Mouse (Mus musculus) forebrain, embryonic 12.5 days (tissue): Measurements from ENCODE around the gene Clec10a. TPM values are rescaled to one million over a fixed set of nuclear protein-coding genes. Genes with fewer than 3 reads are reported as not detected.

Experiments
- polyA plus RNA-seq: library from polyadenylated mRNA; unstranded; fragments of >200 nt; fragmentation: Nextera tagmentation; extraction: Ambion mirVana; gene quantifications from 2 replicates; pipeline ENCODE4 v1.2.1, GENCODE M21; 2016

Clec10a gene
- polyA plus RNA-seq, 1 experiment from 2014 or later, result 0.33 TPM

Other genes with a start within 250 kb of the Clec10a start
- 95.8 and 99.1 TPM in 2 replicates for gene Gps2, start 242.3 kb upstream of the Clec10a start, polyA plus RNA-seq
- gene Eif5a, start 234.2 kb upstream of the Clec10a start, polyA plus RNA-seq, result 1,678 TPM in 2 replicates
- gene Ybx2, start 220.4 kb upstream of the Clec10a start, polyA plus RNA-seq, result 7.4 and 8.9 TPM in 2 replicates
- 13.3 and 15.3 TPM in 2 replicates for gene Slc2a4, start 208.0 kb upstream of the Clec10a start, polyA plus RNA-seq
- 5.7 and 7.0 TPM in 2 replicates for gene Cldn7, start 191.4 kb upstream of the Clec10a start, polyA plus RNA-seq
- 19.9 and 20.7 TPM in 2 replicates for gene Ctdnep1, start 175.0 kb upstream of the Clec10a start, polyA plus RNA-seq
- 129 and 141 TPM in 2 replicates for gene Elp5, start 173.7 kb upstream of the Clec10a start, polyA plus RNA-seq
- gene Gabarap, start 165.1 kb upstream of the Clec10a start, polyA plus RNA-seq, result 527 and 539 TPM in 2 replicates
- 91.3 and 99.1 TPM in 2 replicates for gene Phf23, start 160.4 kb upstream of the Clec10a start, polyA plus RNA-seq
- gene Dvl2, start 155.6 kb upstream of the Clec10a start, polyA plus RNA-seq, result 45.2 and 46.6 TPM in 2 replicates
- 43.5 and 48.4 TPM in 2 replicates for gene Acadvl, start 140.8 kb upstream of the Clec10a start, polyA plus RNA-seq
- gene Dlg4, start 139.3 kb upstream of the Clec10a start, polyA plus RNA-seq, result 20.3 and 24.9 TPM in 2 replicates
- gene Asgr1, start 102.1 kb upstream of the Clec10a start, polyA plus RNA-seq, result 0.63 and 0.75 TPM in 2 replicates
- gene Asgr2, start 63.6 kb upstream of the Clec10a start, polyA plus RNA-seq, result not detected in 2 replicates
- not detected in 2 replicates for gene Mgl2, start 25.9 kb upstream of the Clec10a start, polyA plus RNA-seq
- 1.5 and 2.5 TPM in 2 replicates for gene Slc16a11, start 56.6 kb downstream of the Clec10a start, polyA plus RNA-seq
- 14.3 and 14.4 TPM in 2 replicates for gene Slc16a13, start 64.9 kb downstream of the Clec10a start, polyA plus RNA-seq
- 5.7 and 5.9 TPM in 2 replicates for gene Bcl6b, start 73.6 kb downstream of the Clec10a start, polyA plus RNA-seq
- 203 and 215 TPM in 2 replicates for gene 0610010K14Rik, start 81.7 kb downstream of the Clec10a start, polyA plus RNA-seq
- 9.4 and 11.2 TPM in 2 replicates for gene Gm21988, start 83.6 kb downstream of the Clec10a start, polyA plus RNA-seq
- gene Rnasek, start 83.6 kb downstream of the Clec10a start, polyA plus RNA-seq, result 151 and 152 TPM in 2 replicates
- gene Alox12, start 99.2 kb downstream of the Clec10a start, polyA plus RNA-seq, result 1.3 and 1.6 TPM in 2 replicates
- gene Alox12e, start 166.4 kb downstream of the Clec10a start, polyA plus RNA-seq, result not detected in 2 replicates
- 0.08 and 0.34 TPM in 2 replicates for gene Alox15, start 195.8 kb downstream of the Clec10a start, polyA plus RNA-seq